Mouse (Mus musculus) urinary bladder, postnatal 10 days (tissue): ENCODE measurements around the gene Rpl27.
"Not testable (repeated sequence)": the region's sequence is repeated elsewhere in the genome, so short reads cannot be mapped to it uniquely, and the experiment has no call there.

Source experiments
- DNase-seq: peaks from one replicate; pipeline ENCODE4 v3.0.0; 2022; ENCODE audit warnings: low spot score

The Rpl27 gene

GRCm38 (mm10) chr11:101448274-101448746, 6.2 kb downstream of the Rpl27 start, which contains the start of gene Ifi35:
Gene Ifi35 (plus strand): TSS chr11:101448407.
- DNase-seq = no peak

DNA sequence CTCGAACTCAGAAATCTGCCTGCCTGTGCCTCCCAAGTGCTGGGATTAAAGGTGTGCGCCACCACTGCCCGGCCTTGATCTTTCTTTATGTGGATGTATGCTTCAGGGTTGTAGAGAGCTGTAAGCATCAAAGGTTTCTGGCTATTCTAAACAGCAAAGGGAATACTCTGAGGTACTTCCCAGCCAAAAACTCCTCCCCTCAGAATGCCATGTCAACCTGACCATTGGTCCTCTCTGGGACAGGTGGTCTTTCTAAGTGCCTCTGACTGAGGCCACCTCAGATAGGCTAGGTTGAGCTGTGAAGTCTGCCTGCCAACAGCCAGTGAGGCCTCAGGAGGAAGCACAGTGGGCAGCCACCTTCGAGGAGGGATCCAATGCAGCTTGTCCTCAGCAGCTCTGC, 6.8 kb downstream of the Rpl27 start:
- no peak for DNase-seq

GRCm38 (mm10) chr11:101449596-101449995, 7.5 kb downstream of the Rpl27 start:
- DNase-seq = not testable (repeated sequence)

- no peak for DNase-seq
These were observed 8.3 kb downstream of the Rpl27 start for GRCm38 (mm10) chr11:101450394-101450793.

- DNase-seq = no peak
These were observed 9.4 kb downstream of the Rpl27 start for GRCm38 (mm10) chr11:101451536-101451935.

GRCm38 (mm10) chr11:101452093-101452774, 10.1 kb downstream of the Rpl27 start:
- no peak for DNase-seq

- no peak for DNase-seq
These were observed 12.6 kb downstream of the Rpl27 start for GRCm38 (mm10) chr11:101454702-101455101.

- no peak for DNase-seq
These were observed 13.5 kb downstream of the Rpl27 start for GRCm38 (mm10) chr11:101455627-101456026.

- no peak for DNase-seq
These were observed 15.5 kb downstream of the Rpl27 start for GRCm38 (mm10) chr11:101457631-101458030.

GRCm38 (mm10) chr11:101458217-101458616, 16.1 kb downstream of the Rpl27 start:
- DNase-seq = no peak

DNA sequence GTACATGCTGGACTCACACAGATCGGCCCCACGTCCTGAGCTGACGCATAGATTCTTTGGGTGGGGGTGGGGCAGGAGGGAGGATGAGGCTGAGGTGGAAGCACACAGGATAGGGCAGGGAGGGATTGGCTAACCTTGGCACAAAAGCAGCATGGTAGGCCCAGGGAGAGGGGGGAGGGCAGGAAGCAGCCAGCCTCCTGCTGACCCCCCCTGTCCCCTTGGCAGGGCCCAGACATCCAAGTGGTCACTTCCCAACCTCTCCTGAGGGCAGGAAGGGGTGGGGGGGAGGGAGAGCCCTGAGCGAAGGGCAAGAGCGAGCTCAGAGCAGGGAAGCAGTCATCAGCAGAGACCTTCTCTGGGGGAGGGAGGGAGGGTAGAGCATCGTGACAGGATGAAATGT, 17.6 kb downstream of the Rpl27 start:
- DNase-seq = no peak

DNA sequence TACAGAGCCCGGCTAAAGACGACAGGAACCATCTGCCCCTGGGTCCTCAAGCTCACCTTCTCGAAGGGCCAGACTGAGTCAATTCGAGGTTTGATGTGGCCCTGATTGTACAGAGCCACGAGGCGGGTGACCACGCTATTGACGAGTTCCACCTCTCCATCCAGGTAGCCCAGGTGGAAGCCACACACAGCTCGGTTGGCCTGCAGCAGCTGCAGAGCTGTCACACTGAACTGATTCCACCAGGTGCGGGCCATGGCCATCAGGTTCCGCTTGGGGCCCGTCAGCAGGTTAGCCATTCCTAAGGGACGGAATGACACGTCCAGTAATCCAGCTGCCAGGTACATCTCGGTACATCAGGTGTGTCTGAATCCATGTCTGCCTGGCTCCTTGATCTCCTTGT, 18.2 kb downstream of the Rpl27 start:
- DNase-seq = no peak

DNA sequence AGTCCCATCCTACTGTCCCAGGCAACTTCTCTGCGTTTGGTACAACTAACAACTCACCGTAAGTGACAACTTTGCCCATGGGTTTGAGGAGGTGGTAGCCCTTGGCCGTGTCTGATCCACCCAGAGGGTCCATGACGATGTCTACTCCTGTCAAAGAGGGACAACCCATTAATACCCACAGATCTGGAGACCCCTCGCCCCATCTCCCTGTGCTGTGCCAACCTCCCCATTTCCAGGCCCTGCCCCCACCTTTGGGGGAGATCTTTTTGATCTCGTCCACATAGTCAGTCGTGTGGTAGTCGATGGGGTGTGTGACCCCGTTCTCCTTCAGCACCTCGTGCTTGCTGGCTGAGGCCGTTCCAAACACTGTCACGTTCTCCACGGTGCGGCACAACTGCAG, 20.0 kb downstream of the Rpl27 start:
- DNase-seq = no peak

DNA sequence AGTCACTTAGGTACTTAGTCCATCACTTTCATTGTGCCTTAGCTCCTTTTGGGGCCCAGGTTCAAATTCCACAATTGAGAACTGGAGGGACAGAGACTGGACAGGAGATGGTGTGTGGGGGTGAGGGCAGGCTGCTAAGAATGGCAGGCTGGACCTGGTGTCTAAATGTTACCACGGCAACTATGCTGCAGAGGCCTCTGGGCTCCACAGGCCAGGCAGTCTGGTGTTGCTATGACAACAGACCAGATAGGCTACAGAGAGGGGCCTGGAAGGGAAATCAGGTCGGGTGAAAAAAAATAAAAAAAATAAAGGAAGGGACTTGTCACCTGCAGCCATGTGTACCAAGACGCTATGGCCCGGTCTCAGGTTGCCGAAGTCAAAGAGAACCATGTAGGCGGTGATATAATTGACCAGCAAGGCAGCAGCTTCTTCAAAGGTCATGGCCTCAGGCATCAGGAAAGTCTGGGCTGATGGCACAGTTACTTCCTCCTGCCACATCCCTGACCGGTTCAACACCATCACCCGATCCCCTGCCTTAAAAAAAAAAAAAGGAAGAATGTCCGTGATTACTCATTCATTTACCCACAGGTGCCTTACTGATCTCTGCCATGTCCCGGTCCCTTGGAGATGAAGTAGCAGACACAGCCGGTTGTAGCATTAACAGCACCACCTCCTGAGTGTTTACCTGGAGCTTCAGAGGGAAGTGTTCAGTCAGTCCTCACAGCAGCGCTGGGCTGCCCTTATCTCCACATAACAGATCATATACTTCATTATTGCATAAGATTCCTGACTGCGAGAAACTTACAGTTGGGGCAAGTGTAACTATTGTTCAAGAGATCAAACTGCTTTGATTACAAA, 20.7 kb downstream of the Rpl27 start:
- no peak for DNase-seq

DNA sequence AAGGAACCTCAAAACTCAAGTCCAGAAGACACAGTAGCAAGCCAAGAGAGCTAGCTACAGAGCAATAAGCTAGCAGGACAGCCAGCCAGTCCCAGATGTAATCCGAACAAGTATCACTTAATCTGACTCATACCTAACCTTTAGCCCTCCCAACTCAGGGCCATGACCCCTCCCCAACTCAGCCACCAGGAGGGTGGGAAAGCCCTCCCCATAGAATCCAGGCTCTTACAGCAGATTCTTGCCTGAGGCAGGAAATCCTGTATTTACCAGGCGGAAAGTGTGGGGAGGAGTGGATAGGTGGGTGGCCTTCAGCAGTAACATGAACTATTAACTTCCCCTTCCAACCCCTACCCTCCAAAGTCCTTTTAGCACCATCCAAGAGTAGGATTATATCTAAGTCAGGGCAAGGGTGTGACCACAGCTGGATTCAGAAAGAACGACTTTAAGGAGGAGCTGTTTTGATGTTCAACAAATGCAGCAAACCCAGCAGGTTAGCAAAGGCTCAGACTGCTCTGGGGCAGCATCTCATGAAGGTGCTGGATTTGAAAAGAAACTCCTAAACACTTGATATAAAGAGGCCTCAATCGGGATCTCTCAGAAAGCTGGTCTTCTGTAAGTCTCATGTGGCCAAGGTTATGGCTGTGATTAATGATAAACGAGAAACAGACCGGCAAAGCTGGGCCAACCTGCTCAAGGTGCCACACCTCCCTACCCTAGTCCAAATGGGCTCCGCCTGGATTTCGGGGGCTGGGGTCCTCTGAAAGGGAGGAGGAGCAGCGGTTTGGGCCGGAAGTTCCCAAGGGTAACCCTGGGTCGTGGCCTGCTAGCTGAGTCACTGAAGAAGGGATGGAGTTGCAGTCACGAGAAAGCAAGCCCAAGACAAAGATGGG, 22.4 kb downstream of the Rpl27 start, which contains the start of gene Rnd2:
Rnd2 (plus strand) TSS at position 789 of the 890 bp plus-strand sequence.
- no peak for DNase-seq

DNA sequence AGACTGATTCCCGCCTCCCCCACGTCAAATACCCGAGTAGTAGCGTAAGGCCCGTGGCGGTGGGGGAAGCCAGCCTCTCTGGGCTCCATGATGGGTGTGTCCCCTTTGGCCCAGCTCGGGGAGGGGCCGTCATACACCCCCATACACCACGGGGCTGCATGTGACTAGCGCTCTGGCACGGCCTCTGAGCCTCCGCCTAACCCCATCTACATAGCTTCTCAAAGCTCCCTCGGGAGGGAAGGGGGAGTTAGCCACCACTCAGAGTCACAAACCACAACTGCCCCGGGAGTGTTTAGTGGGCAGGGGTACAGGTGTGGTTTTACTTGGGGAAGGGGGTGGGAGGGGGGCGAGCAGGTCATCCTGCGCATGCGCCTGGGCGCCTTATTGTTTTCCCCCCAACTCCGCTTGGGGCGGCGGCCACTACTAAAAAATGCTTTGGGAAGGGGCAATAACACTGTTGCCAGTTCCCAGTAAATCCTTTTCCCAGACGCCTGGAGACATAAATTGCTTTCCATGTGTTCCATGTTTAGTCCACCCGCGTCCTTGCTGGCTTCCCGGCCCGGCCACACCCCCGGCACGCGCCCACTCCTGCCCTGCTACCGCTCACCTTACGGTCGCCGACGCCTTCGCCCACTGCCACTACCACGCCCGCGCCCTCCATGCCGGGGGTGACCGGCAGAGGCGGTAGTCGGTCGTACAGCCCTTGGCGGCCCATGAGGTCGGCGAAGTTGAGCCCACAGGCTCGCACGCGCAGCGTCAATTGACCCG, 23.2 kb downstream of the Rpl27 start:
- peak; percentile 18 for DNase-seq

GRCm38 (mm10) chr11:101465869-101466551, 23.9 kb downstream of the Rpl27 start, which contains the start of gene Vat1:
Gene Vat1 (minus strand): TSS chr11:101466230.
- DNase-seq = peak; percentile 37

DNA sequence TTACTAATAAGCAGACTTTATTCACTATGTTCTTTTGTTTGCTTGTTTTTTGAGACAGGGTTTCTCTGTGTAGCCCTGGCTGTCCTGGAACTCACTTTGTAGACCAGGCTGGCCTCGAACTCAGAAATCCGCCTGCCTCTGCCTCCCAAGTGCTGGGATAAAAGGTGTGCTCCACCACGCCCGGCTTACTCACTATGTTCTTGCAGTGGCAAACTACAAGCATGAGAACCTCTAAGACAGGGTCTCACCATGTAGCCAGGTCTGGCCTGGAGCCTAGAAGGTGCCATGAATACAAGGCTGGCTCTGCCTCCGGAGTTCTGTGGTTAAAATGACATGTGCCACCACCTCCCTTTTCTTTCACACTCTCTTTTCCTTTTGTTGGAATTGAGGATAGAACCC, 24.5 kb downstream of the Rpl27 start:
- not testable (repeated sequence) for DNase-seq

- DNase-seq = no peak
These were observed 25.6 kb downstream of the Rpl27 start for GRCm38 (mm10) chr11:101467477-101468262.

GRCm38 (mm10) chr11:101468263-101468688, 26.2 kb downstream of the Rpl27 start:
- DNase-seq = peak; percentile 14
